Mouse (Mus musculus): ENCODE results near the gene Klrb1f.
"Not testable (repeated sequence)": the region's sequence is repeated elsewhere in the genome, so short reads cannot be mapped to it uniquely, and the experiment has no call there.

The Klrb1f gene

GRCm38 (mm10) chr6:129045601-129046000, at the start of gene Klrb1f:
Klrb1f (plus strand) TSS chr6:129045901.
- DNase-seq: no peak

GRCm38 (mm10) chr6:128996054-128996767, 49.5 kb upstream of the Klrb1f start:
- DNase-seq: no peak

GRCm38 (mm10) chr6:128996768-128997442, 48.8 kb upstream of the Klrb1f start:
- DNase-seq: no peak

DNA sequence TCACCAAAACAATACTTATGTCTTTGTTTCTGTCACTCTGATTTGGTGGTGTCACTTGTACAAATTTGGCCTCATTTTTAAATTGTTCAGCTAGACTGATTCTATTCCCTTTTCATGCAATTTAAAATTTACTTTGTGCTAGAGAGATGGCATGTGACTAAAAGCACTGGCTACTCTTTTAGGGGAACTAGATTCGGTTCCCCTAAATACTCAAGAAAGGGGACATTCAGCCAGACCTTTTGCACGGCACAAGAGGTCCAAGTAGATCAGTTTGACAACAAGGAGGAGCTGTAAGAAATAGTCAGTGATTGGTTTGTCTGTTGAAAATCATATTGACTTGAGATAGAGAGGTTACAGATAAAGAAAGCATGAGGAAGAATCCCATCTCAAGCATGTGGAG, 44.3 kb upstream of the Klrb1f start:
- DNase-seq: no peak

DNA sequence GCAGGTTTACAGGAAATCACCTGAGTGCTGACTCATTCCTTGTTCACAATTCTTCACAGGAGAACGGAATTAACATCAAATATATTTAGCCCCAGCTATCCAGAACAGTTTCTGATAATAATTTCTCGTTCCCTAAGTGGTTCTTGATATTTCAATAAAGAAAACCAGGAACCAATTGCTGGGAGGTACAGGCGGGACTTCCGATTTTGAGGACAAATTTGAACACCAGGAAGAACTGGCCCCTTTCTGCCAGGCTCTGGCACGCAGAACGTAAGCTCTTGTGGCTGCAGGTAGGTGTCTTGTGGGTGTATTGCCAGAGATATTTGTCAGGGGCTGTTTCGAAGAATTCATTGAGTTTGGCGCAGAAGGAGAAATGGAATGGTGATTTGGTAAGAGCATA, 37.1 kb upstream of the Klrb1f start:
- no peak for DNase-seq

DNA sequence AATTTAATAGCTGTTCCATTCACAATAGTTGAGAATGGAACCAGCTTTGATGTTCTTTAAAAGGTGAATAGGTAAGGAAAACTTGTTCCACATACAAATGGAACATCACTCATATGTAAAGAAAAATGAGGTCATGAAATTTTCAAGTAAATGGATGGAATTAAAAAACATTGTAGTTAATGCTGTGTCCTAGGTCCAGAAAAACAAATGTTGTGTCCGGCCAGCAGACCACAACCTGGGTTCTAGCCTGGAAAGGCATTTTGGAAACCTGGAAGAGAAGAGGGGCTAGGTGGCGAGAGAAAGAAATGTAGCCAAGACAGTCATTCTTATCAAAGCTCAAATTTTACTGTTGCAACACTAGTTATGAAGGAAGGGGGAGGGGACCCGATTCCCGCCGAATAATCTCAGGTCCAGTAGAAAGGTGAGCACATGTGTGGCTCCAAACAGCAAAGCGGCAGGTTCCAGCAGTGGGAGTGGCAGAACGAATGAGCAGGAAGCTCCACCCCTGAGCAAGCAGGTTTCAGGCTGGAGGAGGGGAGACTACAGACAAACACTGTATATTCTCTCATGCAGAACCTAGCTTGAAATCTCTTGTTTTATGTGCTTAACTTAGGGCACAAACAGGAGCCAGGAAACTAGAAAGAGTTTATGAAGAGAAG, 35.7 kb upstream of the Klrb1f start:
- not testable (repeated sequence) for DNase-seq

DNA sequence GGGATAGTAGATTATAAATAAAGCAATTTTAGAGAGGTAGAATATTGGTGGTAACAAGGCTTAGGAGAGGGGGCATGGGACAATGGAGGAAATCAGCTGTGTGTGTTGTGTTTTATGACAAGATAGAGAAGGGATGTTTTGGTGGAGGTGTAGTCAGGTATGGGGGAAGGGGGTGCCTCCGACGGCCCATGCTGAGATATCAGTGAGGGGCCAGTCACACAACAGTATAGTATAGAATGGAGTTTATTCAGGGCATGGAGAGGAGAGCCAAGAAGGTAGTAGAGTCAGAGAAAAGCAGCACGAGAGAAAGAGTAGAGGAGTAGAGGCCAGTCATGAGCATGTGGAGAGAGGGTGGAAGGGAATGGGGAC, 35.2 kb upstream of the Klrb1f start:
- no peak for DNase-seq

DNA sequence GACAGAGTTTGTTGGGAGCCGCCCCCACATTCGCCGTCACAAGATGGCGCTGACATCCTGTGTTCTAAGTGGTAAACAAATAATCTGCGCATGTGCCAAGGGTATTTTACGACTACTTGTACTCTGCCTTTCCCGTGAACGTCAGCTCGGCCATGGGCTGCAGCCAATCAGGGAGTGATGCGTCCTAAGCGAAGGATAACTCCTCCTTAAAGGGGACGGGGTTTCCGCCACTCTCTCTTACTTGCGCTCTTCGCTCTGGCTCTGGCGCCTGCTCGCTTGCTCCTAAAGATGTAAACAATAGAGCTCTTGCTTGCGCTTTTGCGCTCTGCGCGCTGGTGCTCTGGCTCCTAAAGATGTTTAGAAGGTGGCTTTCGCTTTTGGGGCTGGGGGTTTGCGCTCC, 33.7 kb upstream of the Klrb1f start:
- DNase-seq: not testable (repeated sequence)

DNA sequence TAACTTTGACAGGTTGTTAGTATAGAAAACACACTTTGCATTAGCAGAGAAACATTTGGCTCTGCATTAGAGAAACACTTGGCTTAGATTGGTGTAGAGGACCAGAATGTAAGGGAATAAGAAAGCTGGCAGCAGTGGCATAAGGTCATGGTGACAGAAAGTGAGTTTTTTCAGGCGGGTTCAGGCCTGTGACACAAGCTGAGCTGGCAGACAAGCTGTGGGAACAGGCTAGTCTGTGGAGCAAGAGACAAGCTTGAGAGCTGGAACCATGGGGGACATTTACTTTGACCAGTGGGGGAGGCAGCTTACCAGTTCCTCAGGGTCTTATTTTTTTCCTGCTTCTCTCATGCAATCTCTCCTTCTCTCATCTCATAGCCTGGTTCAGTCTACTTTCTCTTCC, 32.7 kb upstream of the Klrb1f start:
- DNase-seq: no peak

DNA sequence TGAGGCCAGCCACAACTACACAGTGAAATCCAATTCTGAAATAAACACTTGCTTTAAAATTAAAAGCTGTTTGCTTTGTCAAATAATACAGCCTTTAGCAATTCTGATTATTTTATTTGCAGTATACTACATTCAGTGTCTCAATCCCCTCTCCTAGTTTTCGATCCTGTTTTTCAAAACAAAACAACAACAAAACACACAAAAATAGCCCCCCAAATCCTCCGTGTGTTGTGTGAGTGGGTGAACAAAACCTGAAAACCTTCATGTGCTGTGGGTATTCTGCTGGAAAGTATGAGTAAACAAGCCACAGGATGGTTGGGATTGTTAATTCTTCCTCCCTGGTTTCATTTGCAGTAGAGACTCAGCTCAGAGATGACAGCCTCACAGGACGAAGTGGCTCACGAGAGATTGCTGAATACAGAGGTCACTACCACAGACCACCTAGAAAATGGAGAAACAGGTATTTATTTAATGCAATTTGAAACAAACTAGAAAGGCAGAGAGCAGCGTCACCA, 31.9 kb upstream of the Klrb1f start:
- DNase-seq: no peak

DNA sequence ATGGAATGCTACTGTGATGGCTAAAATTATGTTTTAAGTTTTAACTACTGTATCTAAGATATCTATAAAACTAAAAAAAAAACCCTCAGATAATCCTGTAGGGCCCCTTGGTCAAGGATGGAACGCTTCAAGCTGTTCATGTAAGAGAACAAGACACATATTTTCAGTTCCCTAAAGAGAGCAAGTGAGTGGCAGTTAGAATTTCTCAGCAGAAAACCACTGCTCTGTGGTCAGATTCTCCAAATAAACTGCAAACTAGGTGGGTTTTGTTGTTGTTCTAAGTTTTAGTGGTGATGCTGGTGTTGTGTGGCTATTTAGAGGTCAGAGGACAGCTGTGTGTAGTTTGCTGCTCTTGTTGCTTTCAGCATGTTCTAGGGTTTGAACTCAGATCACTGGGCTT, 31.3 kb upstream of the Klrb1f start:
- DNase-seq: no peak

- no peak for DNase-seq
Observed at GRCm38 (mm10) chr6:129027451-129028248, 18.1 kb upstream of the Klrb1f start.

GRCm38 (mm10) chr6:129030175-129030824, 15.4 kb upstream of the Klrb1f start:
- DNase-seq: no peak

DNA sequence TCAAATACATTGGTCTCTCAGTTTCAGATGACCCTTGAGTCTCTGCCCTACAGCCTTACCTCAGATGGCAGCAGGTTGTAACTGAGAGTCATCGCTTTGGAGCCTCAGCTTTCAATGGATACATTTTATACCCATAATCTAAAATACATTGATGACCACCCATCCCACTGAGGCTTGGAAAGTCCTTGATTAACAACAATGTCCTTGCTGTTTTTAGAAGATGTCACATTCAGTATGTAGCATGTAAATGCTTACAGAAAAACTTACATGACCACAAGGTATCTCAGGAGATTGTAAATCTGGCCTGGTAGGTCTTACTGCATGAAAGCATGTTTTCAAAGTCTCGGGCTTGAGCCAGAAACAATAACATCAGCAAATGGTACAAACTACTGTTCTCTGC, 14.7 kb upstream of the Klrb1f start:
- DNase-seq: no peak

DNA sequence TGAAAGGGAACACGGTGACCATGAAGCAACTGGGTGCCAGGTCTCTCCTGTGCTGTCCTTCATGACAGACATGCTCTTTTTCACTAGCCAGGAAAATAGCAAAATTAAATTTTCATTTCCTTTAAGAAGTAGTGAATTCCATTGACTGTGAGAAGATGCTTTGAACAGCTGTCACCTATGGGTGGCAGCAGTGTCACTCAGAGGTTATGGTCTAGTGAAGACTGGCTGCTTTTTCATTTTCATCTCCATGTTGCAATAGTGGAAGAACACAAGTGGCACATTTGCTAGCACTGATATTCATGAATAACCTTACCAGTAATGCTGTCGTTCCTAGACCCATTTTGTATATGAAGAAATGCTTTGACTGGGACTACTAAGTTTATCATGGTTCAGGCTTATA, 12.3 kb upstream of the Klrb1f start:
- no peak for DNase-seq

GRCm38 (mm10) chr6:129035017-129035416, 10.7 kb upstream of the Klrb1f start:
- DNase-seq: no peak

GRCm38 (mm10) chr6:129036326-129036725, 9.4 kb upstream of the Klrb1f start:
- DNase-seq: no peak

GRCm38 (mm10) chr6:129036890-129037463, 8.7 kb upstream of the Klrb1f start:
- DNase-seq: no peak

DNA sequence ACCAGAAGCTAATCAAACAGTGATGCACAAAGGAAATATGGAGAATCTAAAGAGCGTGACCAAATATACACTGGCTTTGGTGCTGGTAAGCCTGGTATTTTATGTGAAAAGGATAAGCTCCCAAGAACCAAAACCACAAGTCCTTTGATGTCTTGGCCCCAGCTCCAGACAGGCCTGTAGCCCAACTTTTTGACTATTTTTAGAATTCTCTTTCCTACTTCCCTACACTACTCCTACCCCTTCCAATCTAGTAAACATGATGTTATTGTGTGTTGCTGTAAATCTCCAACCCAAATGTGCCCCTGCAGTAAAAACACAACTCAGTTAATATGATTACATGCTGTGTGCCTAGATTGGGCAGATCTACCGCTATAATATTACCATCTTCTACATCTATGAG, 4.2 kb upstream of the Klrb1f start:
- DNase-seq: no peak

GRCm38 (mm10) chr6:129042470-129042869, 3.2 kb upstream of the Klrb1f start:
- DNase-seq: no peak

- no peak for DNase-seq
Observed at GRCm38 (mm10) chr6:129048381-129048780, 2.7 kb downstream of the Klrb1f start.

GRCm38 (mm10) chr6:129048857-129049473, 3.3 kb downstream of the Klrb1f start:
- peak; percentile 64 for DNase-seq
